Mouse (Mus musculus): ENCODE results near the gene Lgals2. TPM values are rescaled to one million over a fixed set of nuclear protein-coding genes. Genes with fewer than 3 reads are reported as not detected.
A peak's percentile ranks its signal among the peaks of the same experiment; 100 is the strongest.

Lgals2 gene
- polyA plus RNA-seq, 1 experiment from 2014 or later, result not detected

- 0 out of 2 replicates have a peak overlapping the region, but pooled peaks have one; percentile 14 for H3K4me3 ChIP-seq
Measured at GRCm38 (mm10) chr15:78836086-78836621, 19.2 kb downstream of the Lgals2 start.

GRCm38 (mm10) chr15:78835200-78836085 is 19.9 kb downstream of the Lgals2 start:
- Histone ChIP-seq H3K4me3 (0 out of 2 replicates have a peak overlapping the region, but pooled peaks have one; percentile 14), H3K27ac (replicated peaks) (peak overlapping the region; percentile 90), H3K9me3 (replicated peaks) (0 out of 2 replicates have a peak, but pooled peaks cover 5% of the 10 kb centered on the region), H3K27me3 (ENCODE audit: low read depth, poor library complexity, severe bottlenecking) (peaks cover 15% of the 10 kb centered on the region), H3K36me3 (no peaks in the 10 kb centered on the region), H3K4me1 (peaks cover 77% of the 10 kb centered on the region)
- DNase-seq (ENCODE audit: low spot score), result peak; percentile 55
- 13% methylated on average over 12 of the region's 12 CpGs for WGBS

More at GRCm38 (mm10) chr15:78836086-78836621, 19.2 kb downstream of the Lgals2 start:
- Histone ChIP-seq H3K27me3 (ENCODE audit: low read depth, poor library complexity, severe bottlenecking) (peaks cover 22% of the 10 kb centered on the region), H3K9me3 (replicated peaks) (0 out of 2 replicates have a peak, but pooled peaks cover 5% of the 10 kb centered on the region), H3K36me3 (no peaks in the 10 kb centered on the region), H3K27ac (replicated peaks) (peak overlapping the region; percentile 90), H3K4me1 (peaks cover 80% of the 10 kb centered on the region)
- 43% methylated on average over 8 of the region's 8 CpGs for WGBS
- no peak for DNase-seq (ENCODE audit: low spot score)

GRCm38 (mm10) chr15:78834233-78835005 is 20.9 kb downstream of the Lgals2 start:
- Histone ChIP-seq H3K4me3 (no peak overlapping the region), H3K27ac (replicated peaks) (peak overlapping the region; percentile 90), H3K36me3 (no peaks in the 10 kb centered on the region), H3K4me1 (peaks cover 67% of the 10 kb centered on the region), H3K27me3 (ENCODE audit: low read depth, poor library complexity, severe bottlenecking) (0 out of 2 replicates have a peak, but pooled peaks cover 6% of the 10 kb centered on the region), H3K9me3 (replicated peaks) (0 out of 2 replicates have a peak, but pooled peaks cover 5% of the 10 kb centered on the region)
- no peak for DNase-seq (ENCODE audit: low spot score)
- 53% methylated on average over 10 of the region's 10 CpGs for WGBS

- peaks cover 59% of the 10 kb centered on the region for H3K4me1 ChIP-seq
- DNase-seq (ENCODE audit: low spot score), result no peak
- 86% methylated on average over 3 of the region's 3 CpGs for WGBS
- peak overlapping the region; percentile 90 for H3K27ac ChIP-seq (replicated peaks)
- H3K36me3 ChIP-seq, result no peaks in the 10 kb centered on the region
- 0 out of 2 replicates have a peak, but pooled peaks cover 5% of the 10 kb centered on the region for H3K9me3 ChIP-seq (replicated peaks)
- H3K4me3 ChIP-seq, result no peak overlapping the region
- peaks cover 2% of the 10 kb centered on the region for H3K27me3 ChIP-seq (ENCODE audit: low read depth, poor library complexity, severe bottlenecking)
Measured at GRCm38 (mm10) chr15:78833582-78833981, 21.7 kb downstream of the Lgals2 start.

- Histone ChIP-seq H3K36me3 (no peaks in the 10 kb centered on the region), H3K27ac (replicated peaks) (peak overlapping the region; percentile 90), H3K9me3 (replicated peaks) (0 out of 2 replicates have a peak, but pooled peaks cover 5% of the 10 kb centered on the region), H3K4me3 (peak overlapping the region; percentile 28), H3K27me3 (ENCODE audit: low read depth, poor library complexity, severe bottlenecking) (peaks cover 11% of the 10 kb centered on the region), H3K4me1 (peaks cover 67% of the 10 kb centered on the region)
- DNase-seq (ENCODE audit: low spot score), result peak; percentile 76
- WGBS, result 5% methylated on average over 14 of the region's 14 CpGs
Measured at GRCm38 (mm10) chr15:78832701-78833123, 22.6 kb downstream of the Lgals2 start.

GRCm38 (mm10) chr15:78831720-78832657 is 23.3 kb downstream of the Lgals2 start:
- 0 out of 2 replicates have a peak, but pooled peaks cover 5% of the 10 kb centered on the region for H3K9me3 ChIP-seq (replicated peaks)
- peak overlapping the region; percentile 90 for H3K27ac ChIP-seq (replicated peaks)
- H3K4me3 ChIP-seq, result peak overlapping the region; percentile 28; the same call in 1 of the 2 replicates
- peaks cover 68% of the 10 kb centered on the region for H3K4me1 ChIP-seq
- H3K36me3 ChIP-seq, result no peaks in the 10 kb centered on the region
- DNase-seq (ENCODE audit: low spot score), result peak; percentile 49
- H3K27me3 ChIP-seq (ENCODE audit: low read depth, poor library complexity, severe bottlenecking), result peaks cover 18% of the 10 kb centered on the region
- 48% methylated on average over 19 of the region's 19 CpGs for WGBS

- Histone ChIP-seq H3K4me3 (no peak overlapping the region), H3K27ac (replicated peaks) (peak overlapping the region; percentile 90), H3K4me1 (peaks cover 68% of the 10 kb centered on the region), H3K36me3 (no peaks in the 10 kb centered on the region), H3K27me3 (ENCODE audit: low read depth, poor library complexity, severe bottlenecking) (peaks cover 25% of the 10 kb centered on the region), H3K9me3 (replicated peaks) (no peaks in the 10 kb centered on the region)
- 79% methylated on average over 10 of the region's 10 CpGs for WGBS
- DNase-seq (ENCODE audit: low spot score), result no peak
Measured at GRCm38 (mm10) chr15:78830742-78831719, 24.3 kb downstream of the Lgals2 start.

- Histone ChIP-seq H3K4me3 (no peak overlapping the region), H3K36me3 (no peaks in the 10 kb centered on the region), H3K27ac (replicated peaks) (no peak overlapping the region), H3K27me3 (ENCODE audit: low read depth, poor library complexity, severe bottlenecking) (peaks cover 31% of the 10 kb centered on the region), H3K9me3 (replicated peaks) (no peaks in the 10 kb centered on the region), H3K4me1 (peaks cover 54% of the 10 kb centered on the region)
- 85% methylated on average over 1 of the region's 1 CpGs for WGBS
- no peak for DNase-seq (ENCODE audit: low spot score)
Measured at GRCm38 (mm10) chr15:78829636-78830035, 25.7 kb downstream of the Lgals2 start.

GRCm38 (mm10) chr15:78828315-78828714 is 27.0 kb downstream of the Lgals2 start:
- no peaks in the 10 kb centered on the region for H3K9me3 ChIP-seq (replicated peaks)
- H3K4me1 ChIP-seq, result peaks cover 41% of the 10 kb centered on the region
- peaks cover 31% of the 10 kb centered on the region for H3K27me3 ChIP-seq (ENCODE audit: low read depth, poor library complexity, severe bottlenecking)
- no peak for DNase-seq (ENCODE audit: low spot score)
- no peak overlapping the region for H3K4me3 ChIP-seq
- 27% methylated on average over 5 of the region's 5 CpGs for WGBS
- H3K27ac ChIP-seq (replicated peaks), result peak overlapping the region; percentile 38; the same call in 1 of the 2 replicates
- H3K36me3 ChIP-seq, result no peaks in the 10 kb centered on the region

GRCm38 (mm10) chr15:78826213-78827204 is 28.8 kb downstream of the Lgals2 start:
- 22% methylated on average over 28 of the region's 28 CpGs for WGBS
- Histone ChIP-seq H3K27me3 (ENCODE audit: low read depth, poor library complexity, severe bottlenecking) (peaks cover 31% of the 10 kb centered on the region), H3K4me1 (peaks cover 23% of the 10 kb centered on the region), H3K36me3 (no peaks in the 10 kb centered on the region), H3K9me3 (replicated peaks) (no peaks in the 10 kb centered on the region), H3K4me3 (no peak overlapping the region), H3K27ac (replicated peaks) (peak overlapping the region; percentile 49; the same call in 1 of the 2 replicates)
- DNase-seq (ENCODE audit: low spot score), result peak; percentile 78
